Mouse (Mus musculus) WW6 (cell line): Measurements from ENCODE around the gene Rab1b.
A peak's percentile ranks its signal among the peaks of the same experiment; 100 is the strongest.
"Not testable (repeated sequence)": the region's sequence is repeated elsewhere in the genome, so short reads cannot be mapped to it uniquely, and the experiment has no call there.

Experiments
- DNase-seq: peaks from one replicate; pipeline ENCODE4 v3.0.0-alpha.2; 2013; ENCODE audit warnings: low read depth, low spot score

The Rab1b gene

GRCm38 (mm10) chr19:5106731-5107191 lies at the start of gene Rab1b:
Gene Rab1b (minus strand): TSS chr19:5107072.
- peak; percentile 97 for DNase-seq

- no peak for DNase-seq
These were observed 45.4 kb upstream of the Rab1b start for GRCm38 (mm10) chr19:5152261-5152660.

GRCm38 (mm10) chr19:5151741-5152140 lies 44.9 kb upstream of the Rab1b start:
- no peak for DNase-seq

- DNase-seq, result peak; percentile 33
These were observed 44.5 kb upstream of the Rab1b start for GRCm38 (mm10) chr19:5151331-5151730.

- no peak for DNase-seq
These were observed 43.5 kb upstream of the Rab1b start for GRCm38 (mm10) chr19:5150358-5150757.

GRCm38 (mm10) chr19:5149041-5149440 lies 42.2 kb upstream of the Rab1b start:
- not testable (repeated sequence) for DNase-seq

- no peak for DNase-seq
These were observed 32.8 kb upstream of the Rab1b start for GRCm38 (mm10) chr19:5139640-5140039.

GRCm38 (mm10) chr19:5131237-5131636 lies 24.4 kb upstream of the Rab1b start:
- no peak for DNase-seq

- no peak for DNase-seq
These were observed 22.9 kb upstream of the Rab1b start for GRCm38 (mm10) chr19:5129770-5130169.

GRCm38 (mm10) chr19:5124055-5124614 lies 17.3 kb upstream of the Rab1b start:
- DNase-seq, result no peak

- DNase-seq, result no peak
These were observed 16.4 kb upstream of the Rab1b start for GRCm38 (mm10) chr19:5123241-5123640.

- no peak for DNase-seq
These were observed 15.6 kb upstream of the Rab1b start for GRCm38 (mm10) chr19:5122492-5122891.

- DNase-seq, result no peak
These were observed 11.5 kb upstream of the Rab1b start, which contains the start of gene Klc2 for GRCm38 (mm10) chr19:5118384-5118698. Gene Klc2 (minus strand): TSS chr19:5118560.

- peak; percentile 81 for DNase-seq
These were observed 10.9 kb upstream of the Rab1b start for GRCm38 (mm10) chr19:5117494-5118383.

- DNase-seq, result no peak
These were observed 6.9 kb upstream of the Rab1b start for GRCm38 (mm10) chr19:5113783-5114182.

- no peak for DNase-seq
These were observed 3.0 kb upstream of the Rab1b start for GRCm38 (mm10) chr19:5109659-5110453.

GRCm38 (mm10) chr19:5108702-5109101 lies 1.8 kb upstream of the Rab1b start:
- DNase-seq, result no peak

- no peak for DNase-seq
These were observed 1.4 kb upstream of the Rab1b start for GRCm38 (mm10) chr19:5108271-5108575.

- DNase-seq, result no peak
These were observed 841 bp upstream of the Rab1b start for GRCm38 (mm10) chr19:5107556-5108270.

GRCm38 (mm10) chr19:5106074-5106473 lies 798 bp downstream of the Rab1b start:
- no peak for DNase-seq

- DNase-seq, result no peak
These were observed 8.3 kb downstream of the Rab1b start, which contains the start of gene Cnih2 for GRCm38 (mm10) chr19:5098363-5099143. Gene Cnih2 (minus strand): TSS chr19:5098521.
